Comparison of ENCODE assay signal across 26 mouse cellular contexts in the genomic region with DNA sequence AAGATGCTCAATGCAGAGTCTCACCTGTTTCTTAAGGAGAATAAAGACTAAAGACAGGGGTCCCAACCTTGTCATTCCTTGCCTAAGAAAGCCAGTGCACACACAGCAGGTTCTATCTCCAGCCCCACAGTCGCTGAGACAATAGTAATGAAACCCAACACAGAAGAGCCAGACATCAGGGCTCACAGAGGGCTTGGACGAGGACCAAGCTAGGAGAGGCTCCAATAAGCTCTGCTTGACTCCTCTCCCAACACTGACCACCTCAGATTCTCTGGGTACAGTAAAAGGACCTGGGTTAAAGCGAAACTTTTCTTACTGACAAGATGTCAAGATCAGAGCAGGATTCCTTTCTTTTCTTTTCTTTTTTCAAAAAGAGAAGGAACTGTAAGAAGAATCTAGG. TPM values are rescaled to one million over a fixed set of nuclear protein-coding genes. Genes with fewer than 3 reads are reported as not detected.
"Had no signal": no experiment of that assay in that cellular context is flagged by ENCODE, and none has a peak within 500 bp of the region (broad histone marks: within the 10 kb centered on the region; RNA-seq: fewer than 3 reads in every experiment).

No protein-coding gene starts in this region.

- H3K27ac ChIP-seq: embryonic facial prominence, embryonic 10.5 days; embryonic facial prominence, embryonic 12.5 days; embryonic facial prominence, embryonic 13.5 days; embryonic facial prominence, embryonic 15.5 days; forebrain, embryonic 10.5 days; forebrain, embryonic 12.5 days; forebrain, embryonic 13.5 days; forebrain, embryonic 15.5 days; gastrocnemius, adult 2 months; heart, adult 2 months; heart, embryonic 10.5 days had no signal

- H3K4me3 ChIP-seq: embryonic facial prominence, embryonic 10.5 days; embryonic facial prominence, embryonic 12.5 days; embryonic facial prominence, embryonic 13.5 days; embryonic facial prominence, embryonic 15.5 days; erythroblast, embryonic 14.5 days; forebrain, embryonic 10.5 days; forebrain, embryonic 12.5 days; forebrain, embryonic 13.5 days; forebrain, embryonic 15.5 days; gastrocnemius, adult 2 months; heart, adult 2 months; heart, embryonic 10.5 days; heart, embryonic 12.5 days had no signal

- H3K4me1 ChIP-seq: embryonic facial prominence, embryonic 10.5 days; embryonic facial prominence, embryonic 12.5 days; embryonic facial prominence, embryonic 13.5 days; embryonic facial prominence, embryonic 15.5 days; forebrain, embryonic 12.5 days; forebrain, embryonic 13.5 days; forebrain, embryonic 15.5 days; heart, embryonic 10.5 days; heart, embryonic 12.5 days had no signal

- DNase-seq: embryo, embryonic 11 days; forebrain, postnatal 0 days; gastrocnemius, adult 2 months; gastrocnemius, postnatal 10 days; gastrocnemius, postnatal 14 days; gastrocnemius, postnatal 25 days; gastrocnemius, postnatal 36 days; heart, adult 11 months; heart, adult 18-20 months; heart, adult 2 months had no signal

- H3K27me3 ChIP-seq: embryonic facial prominence, embryonic 13.5 days; embryonic facial prominence, embryonic 15.5 days; forebrain, embryonic 12.5 days; forebrain, embryonic 13.5 days; forebrain, embryonic 15.5 days had no signal

- ATAC-seq: forebrain, embryonic 13.5 days; forebrain, embryonic 14.5 days; forebrain, embryonic 15.5 days; forebrain, embryonic 16.5 days; forebrain, postnatal 0 days had no signal

RNA-seq across cellular contexts. Expression of gene Mmp24, which starts 23.5 kb away (rescaled TPM):
- polyA plus RNA-seq: heart, adult 2 months; heart, embryonic 10.5 days had no signal

RNA-seq across cellular contexts. Expression of gene Fam83c, which starts 36.0 kb away (rescaled TPM):
- polyA plus RNA-seq: cortical plate, adult 2 months; erythroblast, embryonic 14.5 days; frontal cortex, adult 2 months; gonadal fat pad, adult 2 months; heart, adult 2 months had no signal
